Mouse (Mus musculus): ENCODE results near the gene Gucy2c. TPM values are rescaled to one million over a fixed set of nuclear protein-coding genes. Genes with fewer than 3 reads are reported as not detected.

Gene Gucy2c
- polyA plus RNA-seq, 1 experiment from 2014 or later = 0.04 TPM

DNA sequence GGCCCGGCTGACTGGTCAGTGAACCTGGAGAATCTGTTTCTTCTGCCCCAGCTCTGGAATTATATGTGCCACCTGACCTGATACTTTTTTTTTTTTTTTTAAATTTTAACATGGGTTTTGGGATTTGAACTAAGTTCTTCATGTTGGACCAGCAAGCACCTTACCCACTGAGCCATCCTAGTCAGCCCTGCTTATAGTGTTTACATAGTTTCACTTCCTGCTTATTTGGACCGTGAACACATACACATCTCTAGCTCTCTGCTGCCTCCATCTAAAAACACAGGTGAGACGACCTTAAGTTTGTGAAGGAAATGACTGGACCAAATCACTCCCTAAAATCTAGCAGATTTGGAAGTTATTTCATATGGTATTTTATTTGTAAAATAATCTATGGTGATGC is 58.4 kb downstream of the Gucy2c start:
- no peaks in the 10 kb centered on the region for H3K4me1 ChIP-seq
- H3K4me2 ChIP-seq = no peak overlapping the region
- H3K9me3 ChIP-seq = no peaks in the 10 kb centered on the region
- H3K9ac ChIP-seq = no peak overlapping the region
- H3K36me3 ChIP-seq = no peaks in the 10 kb centered on the region
- H3K4me3 ChIP-seq = no peak overlapping the region
- H3K27ac ChIP-seq (replicated peaks) = no peak overlapping the region
- ATAC-seq (ENCODE audit: extremely low read depth, insufficient number of reproducible peaks, low FRiP score, low TSS enrichment) = no peak
- WGBS = 69% methylated on average over 3 of the region's 3 CpGs
- H3K27me3 ChIP-seq (replicated peaks) = no peaks in the 10 kb centered on the region

DNA sequence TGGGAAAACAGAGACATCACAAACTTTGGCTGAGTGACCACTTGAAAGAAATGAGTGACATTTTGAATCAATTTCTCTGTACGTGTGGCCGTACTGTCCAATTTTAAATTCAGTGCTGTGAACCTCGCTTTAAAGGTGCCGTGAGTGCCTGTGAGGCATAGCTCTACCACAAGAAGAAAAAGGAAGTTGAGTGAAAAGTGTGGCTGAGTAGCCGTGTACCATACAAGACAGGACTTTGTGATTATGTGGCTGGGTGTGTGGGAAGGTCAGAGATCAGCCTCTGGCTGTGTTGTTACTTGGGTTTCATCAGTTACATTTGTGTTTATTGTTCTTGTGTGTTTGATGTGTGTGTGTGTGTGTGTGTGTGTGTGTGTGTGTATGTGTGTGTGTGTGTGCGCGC is 59.0 kb downstream of the Gucy2c start:
- H3K4me1 ChIP-seq = no peaks in the 10 kb centered on the region
- H3K4me3 ChIP-seq = no peak overlapping the region
- no peaks in the 10 kb centered on the region for H3K27me3 ChIP-seq (replicated peaks)
- no peak overlapping the region for H3K4me2 ChIP-seq
- ATAC-seq (ENCODE audit: extremely low read depth, insufficient number of reproducible peaks, low FRiP score, low TSS enrichment) = no peak
- no peaks in the 10 kb centered on the region for H3K36me3 ChIP-seq
- no peak overlapping the region for H3K27ac ChIP-seq (replicated peaks)
- WGBS = 84% methylated on average over 7 of the region's 7 CpGs
- H3K9me3 ChIP-seq = no peaks in the 10 kb centered on the region
- no peak overlapping the region for H3K9ac ChIP-seq

DNA sequence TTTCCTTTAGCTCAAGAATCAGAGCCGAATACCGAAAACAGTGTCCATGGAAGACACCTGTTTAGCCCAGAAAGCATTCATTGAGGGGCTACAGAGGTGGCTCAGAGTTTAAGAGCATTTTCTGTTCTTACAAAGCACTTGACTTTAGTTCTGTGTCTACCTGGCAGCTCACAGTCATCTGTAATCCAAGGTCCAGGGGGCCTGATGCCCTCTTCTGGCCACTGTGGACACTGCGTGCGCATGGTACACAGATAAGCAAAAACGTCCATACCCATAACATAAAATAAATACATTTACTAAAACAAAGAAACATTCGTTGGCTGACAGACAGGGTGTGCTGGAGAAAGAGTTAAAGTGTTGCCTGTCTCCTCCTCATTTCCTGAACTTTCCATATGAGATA is 59.6 kb downstream of the Gucy2c start:
- H3K9me3 ChIP-seq = no peaks in the 10 kb centered on the region
- H3K4me2 ChIP-seq = no peak overlapping the region
- H3K4me1 ChIP-seq = no peaks in the 10 kb centered on the region
- no peaks in the 10 kb centered on the region for H3K27me3 ChIP-seq (replicated peaks)
- ATAC-seq (ENCODE audit: extremely low read depth, insufficient number of reproducible peaks, low FRiP score, low TSS enrichment) = no peak
- no peak overlapping the region for H3K4me3 ChIP-seq
- H3K27ac ChIP-seq (replicated peaks) = no peak overlapping the region
- WGBS = 49% methylated on average over 6 of the region's 6 CpGs
- no peak overlapping the region for H3K9ac ChIP-seq
- H3K36me3 ChIP-seq = no peaks in the 10 kb centered on the region

DNA sequence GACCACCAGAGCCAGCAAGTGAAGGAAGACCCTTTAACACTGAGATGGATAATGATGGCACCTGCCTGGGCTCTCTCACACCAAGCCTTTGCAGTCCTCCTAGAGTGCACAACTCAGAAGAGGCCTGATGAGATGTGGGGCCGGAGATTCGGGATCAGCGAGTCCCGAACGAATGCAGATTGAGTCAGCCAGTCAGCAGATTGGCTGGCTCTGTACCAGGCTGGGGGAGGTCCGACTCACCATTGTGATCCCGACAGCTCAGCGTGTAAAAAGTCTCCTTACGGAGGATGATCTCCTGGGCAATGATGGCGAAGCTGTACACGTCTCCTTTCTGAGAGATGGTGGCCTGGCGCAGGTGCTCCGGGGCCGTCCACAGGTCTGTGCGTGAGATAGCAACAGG is 61.1 kb downstream of the Gucy2c start:
- 79% methylated on average over 15 of the region's 15 CpGs for WGBS
- H3K36me3 ChIP-seq = no peaks in the 10 kb centered on the region
- H3K27me3 ChIP-seq (replicated peaks) = no peaks in the 10 kb centered on the region
- no peak overlapping the region for H3K27ac ChIP-seq (replicated peaks)
- no peak overlapping the region for H3K4me2 ChIP-seq
- H3K9me3 ChIP-seq = no peaks in the 10 kb centered on the region
- H3K4me1 ChIP-seq = no peaks in the 10 kb centered on the region
- no peak overlapping the region for H3K9ac ChIP-seq
- H3K4me3 ChIP-seq = no peak overlapping the region
- ATAC-seq (ENCODE audit: extremely low read depth, insufficient number of reproducible peaks, low FRiP score, low TSS enrichment) = no peak

DNA sequence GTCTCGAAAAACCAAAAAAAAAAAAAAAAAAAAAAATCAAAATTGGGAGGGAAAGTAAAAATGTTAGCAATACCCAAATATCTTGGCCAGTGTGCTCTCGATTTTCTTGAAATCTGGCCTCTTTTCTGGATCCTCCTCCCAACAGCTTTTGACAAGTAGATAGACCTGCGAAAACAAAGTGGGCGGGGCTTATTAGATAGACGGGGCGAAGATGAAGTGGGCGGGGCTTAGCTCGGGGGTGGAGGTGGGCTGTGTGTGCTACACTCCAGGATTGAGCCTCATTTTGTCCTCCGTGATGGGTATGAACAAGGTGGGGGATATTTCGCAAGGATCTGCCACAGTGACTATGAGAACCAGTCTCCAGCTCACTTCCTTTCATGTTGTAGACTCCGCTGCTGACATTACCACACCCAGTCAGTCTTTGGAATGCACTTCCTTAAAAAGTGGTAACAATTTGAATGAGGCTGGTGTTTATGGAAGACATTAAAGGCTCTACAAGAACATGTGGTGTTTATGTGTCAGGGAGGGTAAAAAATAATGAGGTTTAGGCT is 65.6 kb downstream of the Gucy2c start:
- Histone ChIP-seq H3K4me2 (no peak overlapping the region), H3K4me3 (no peak overlapping the region), H3K4me1 (no peaks in the 10 kb centered on the region), H3K9me3 (no peaks in the 10 kb centered on the region), H3K27ac (replicated peaks) (no peak overlapping the region), H3K9ac (no peak overlapping the region), H3K27me3 (replicated peaks) (no peaks in the 10 kb centered on the region), H3K36me3 (no peaks in the 10 kb centered on the region)
- no peak for ATAC-seq (ENCODE audit: extremely low read depth, insufficient number of reproducible peaks, low FRiP score, low TSS enrichment)
- 70% methylated on average over 10 of the region's 11 CpGs for WGBS

DNA sequence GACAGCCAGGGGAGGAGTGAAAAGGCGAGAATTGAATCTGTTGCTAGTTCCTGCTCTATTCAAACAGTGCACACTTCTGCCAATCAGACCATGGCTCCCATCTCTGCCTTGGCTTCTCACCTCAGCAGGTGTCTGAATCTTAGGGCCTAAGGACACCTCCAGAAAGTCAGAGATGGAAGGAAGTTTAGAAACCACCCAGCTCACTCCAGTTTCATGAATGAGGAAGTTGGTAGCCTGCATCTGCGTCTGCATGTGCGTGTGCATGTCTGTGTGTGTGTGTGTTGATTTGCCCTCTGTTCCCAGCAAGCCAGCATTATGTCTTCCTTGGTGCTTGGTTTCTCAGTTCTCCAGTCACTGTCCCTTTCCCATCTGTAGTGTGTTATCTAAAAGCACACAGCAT is 67.5 kb downstream of the Gucy2c start:
- WGBS = 65% methylated on average over 3 of the region's 3 CpGs
- no peak overlapping the region for H3K4me2 ChIP-seq

DNA sequence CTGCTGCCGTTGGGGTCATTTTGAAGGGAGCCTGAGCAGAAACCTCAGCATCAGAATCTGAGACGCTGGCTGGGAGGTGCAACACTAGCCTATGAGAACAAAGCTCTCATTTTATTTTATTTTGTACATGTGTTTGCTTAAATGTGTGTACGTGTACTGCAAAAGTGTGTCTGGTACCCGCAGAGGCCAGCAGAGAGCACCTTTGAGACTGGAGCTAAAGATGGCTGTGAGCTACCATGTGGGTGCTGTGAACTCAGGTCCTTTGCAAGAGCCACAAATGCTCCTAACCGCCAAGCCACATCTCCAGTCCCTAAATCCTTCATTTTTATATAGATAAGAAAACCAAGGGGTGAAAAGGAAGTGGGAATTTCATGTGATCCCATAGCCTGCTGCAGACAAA is 71.2 kb downstream of the Gucy2c start:
- Histone ChIP-seq H3K4me1 (no peaks in the 10 kb centered on the region), H3K9me3 (no peaks in the 10 kb centered on the region), H3K9ac (no peak overlapping the region), H3K4me2 (no peak overlapping the region), H3K4me3 (no peak overlapping the region), H3K36me3 (no peaks in the 10 kb centered on the region), H3K27me3 (replicated peaks) (0 out of 2 replicates have a peak, but pooled peaks cover 4% of the 10 kb centered on the region), H3K27ac (replicated peaks) (no peak overlapping the region)
- WGBS = 83% methylated on average over 5 of the region's 5 CpGs
- no peak for ATAC-seq (ENCODE audit: extremely low read depth, insufficient number of reproducible peaks, low FRiP score, low TSS enrichment)

More for the DNA sequence above, 67.5 kb downstream of the Gucy2c start:
- H3K9me3 ChIP-seq = no peaks in the 10 kb centered on the region
- no peak for ATAC-seq (ENCODE audit: extremely low read depth, insufficient number of reproducible peaks, low FRiP score, low TSS enrichment)
- no peak overlapping the region for H3K9ac ChIP-seq
- H3K4me3 ChIP-seq = no peak overlapping the region
- no peak overlapping the region for H3K27ac ChIP-seq (replicated peaks)
- H3K36me3 ChIP-seq = no peaks in the 10 kb centered on the region
- H3K4me1 ChIP-seq = no peaks in the 10 kb centered on the region
- 0 out of 2 replicates have a peak, but pooled peaks cover 4% of the 10 kb centered on the region for H3K27me3 ChIP-seq (replicated peaks)

DNA sequence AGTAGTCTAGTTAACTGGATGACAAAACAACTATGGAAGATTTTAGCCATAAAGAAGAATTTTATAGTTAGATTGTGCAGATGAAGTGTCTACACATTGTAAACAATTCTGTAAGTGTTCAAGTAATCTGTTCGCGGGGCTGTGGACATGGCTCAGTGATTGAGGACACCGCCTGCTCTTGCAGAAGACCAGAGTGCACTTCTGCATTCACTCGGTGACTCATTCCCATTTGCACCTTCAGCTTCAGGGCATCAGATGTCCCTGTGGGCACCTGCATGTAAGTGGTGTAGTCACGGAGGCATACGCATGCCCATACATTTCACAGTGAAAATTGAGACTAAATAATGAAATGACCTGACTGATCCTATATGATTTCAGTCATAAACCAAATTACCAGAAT is 73.0 kb downstream of the Gucy2c start:
- ATAC-seq (ENCODE audit: extremely low read depth, insufficient number of reproducible peaks, low FRiP score, low TSS enrichment) = no peak
- 90% methylated on average over 6 of the region's 6 CpGs for WGBS
- Histone ChIP-seq H3K4me1 (peaks cover 6% of the 10 kb centered on the region; the same call in 1 of the 2 replicates), H3K9ac (no peak overlapping the region), H3K36me3 (no peaks in the 10 kb centered on the region), H3K4me2 (no peak overlapping the region), H3K9me3 (no peaks in the 10 kb centered on the region), H3K27me3 (replicated peaks) (0 out of 2 replicates have a peak, but pooled peaks cover 4% of the 10 kb centered on the region), H3K27ac (replicated peaks) (no peak overlapping the region), H3K4me3 (no peak overlapping the region)

DNA sequence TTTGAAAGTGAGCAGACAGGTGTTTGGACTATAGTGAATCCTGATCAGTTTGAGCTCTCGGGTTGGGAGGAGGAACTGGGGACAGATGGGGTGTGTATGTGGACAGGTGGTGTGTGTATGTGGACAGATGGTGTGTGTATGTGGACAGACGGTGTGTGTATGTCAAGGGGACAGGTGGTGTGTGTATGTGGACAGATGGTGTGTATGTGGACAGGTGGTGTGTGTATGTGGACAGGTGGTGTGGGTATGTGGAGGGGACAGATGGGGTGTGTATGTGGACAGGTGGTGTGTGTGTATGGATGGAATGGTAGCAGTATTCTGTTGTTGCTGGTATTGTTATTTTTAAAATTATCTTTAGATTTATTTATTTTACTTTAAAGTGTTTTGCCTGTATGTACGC is 79.7 kb downstream of the Gucy2c start:
- H3K27ac ChIP-seq (replicated peaks) = no peak overlapping the region
- H3K4me1 ChIP-seq = peaks cover 21% of the 10 kb centered on the region
- no peaks in the 10 kb centered on the region for H3K9me3 ChIP-seq
- H3K27me3 ChIP-seq (replicated peaks) = no peaks in the 10 kb centered on the region
- H3K9ac ChIP-seq = no peak overlapping the region
- no peak overlapping the region for H3K4me3 ChIP-seq
- no peak for ATAC-seq (ENCODE audit: extremely low read depth, insufficient number of reproducible peaks, low FRiP score, low TSS enrichment)
- no peak overlapping the region for H3K4me2 ChIP-seq
- 83% methylated on average over 3 of the region's 3 CpGs for WGBS
- H3K36me3 ChIP-seq = no peaks in the 10 kb centered on the region

DNA sequence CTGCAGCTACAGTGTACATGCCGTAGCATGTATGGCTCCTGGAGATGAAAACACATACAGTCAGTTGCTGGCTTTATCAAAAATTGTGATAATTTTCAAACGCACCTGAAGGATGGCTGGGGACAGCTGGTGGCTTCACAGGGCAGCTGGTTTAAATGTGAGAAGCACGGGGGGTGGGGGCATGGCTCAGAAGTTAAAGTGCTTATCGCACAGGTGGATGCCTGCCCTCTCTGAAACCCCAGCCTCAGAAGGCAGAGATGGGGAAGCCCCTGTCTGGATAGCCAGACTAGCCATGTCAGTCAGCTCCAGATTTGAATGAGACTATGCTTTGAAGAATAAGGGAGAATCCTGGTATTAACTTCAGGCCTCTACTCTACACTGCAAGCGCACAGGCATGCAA is 80.4 kb downstream of the Gucy2c start:
- Histone ChIP-seq H3K27me3 (replicated peaks) (no peaks in the 10 kb centered on the region), H3K9me3 (no peaks in the 10 kb centered on the region), H3K36me3 (no peaks in the 10 kb centered on the region), H3K9ac (no peak overlapping the region), H3K4me2 (no peak overlapping the region), H3K4me1 (peaks cover 23% of the 10 kb centered on the region), H3K27ac (replicated peaks) (no peak overlapping the region), H3K4me3 (no peak overlapping the region)
- WGBS = 73% methylated on average over 5 of the region's 5 CpGs
- ATAC-seq (ENCODE audit: extremely low read depth, insufficient number of reproducible peaks, low FRiP score, low TSS enrichment) = no peak

DNA sequence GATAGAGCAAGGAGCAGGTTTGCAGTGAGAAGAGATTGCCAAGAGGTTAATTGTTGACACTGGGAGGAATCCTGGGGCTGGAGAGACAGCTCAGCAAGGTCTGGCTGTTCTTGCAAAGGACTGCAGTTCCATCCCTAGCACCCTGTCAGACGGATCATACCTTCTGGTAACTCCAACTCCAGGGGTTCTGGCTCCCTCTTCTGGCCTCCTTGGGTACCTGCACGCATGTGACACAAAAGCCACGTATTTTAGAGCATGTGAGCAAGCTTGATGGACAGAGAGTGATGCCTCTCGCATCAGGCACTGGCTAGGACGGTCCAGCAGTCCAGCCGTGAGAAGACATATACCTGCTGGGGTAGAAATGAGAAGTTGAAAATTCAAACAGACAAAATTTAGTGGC is 90.3 kb downstream of the Gucy2c start:
- H3K9me3 ChIP-seq = 0 out of 2 replicates have a peak, but pooled peaks cover 5% of the 10 kb centered on the region
- no peak for ATAC-seq (ENCODE audit: extremely low read depth, insufficient number of reproducible peaks, low FRiP score, low TSS enrichment)
- no peak overlapping the region for H3K27ac ChIP-seq (replicated peaks)
- H3K27me3 ChIP-seq (replicated peaks) = no peaks in the 10 kb centered on the region
- no peaks in the 10 kb centered on the region for H3K4me1 ChIP-seq
- no peaks in the 10 kb centered on the region for H3K36me3 ChIP-seq
- no peak overlapping the region for H3K9ac ChIP-seq
- WGBS = 86% methylated on average over 6 of the region's 6 CpGs
- H3K4me2 ChIP-seq = no peak overlapping the region
- H3K4me3 ChIP-seq = no peak overlapping the region

DNA sequence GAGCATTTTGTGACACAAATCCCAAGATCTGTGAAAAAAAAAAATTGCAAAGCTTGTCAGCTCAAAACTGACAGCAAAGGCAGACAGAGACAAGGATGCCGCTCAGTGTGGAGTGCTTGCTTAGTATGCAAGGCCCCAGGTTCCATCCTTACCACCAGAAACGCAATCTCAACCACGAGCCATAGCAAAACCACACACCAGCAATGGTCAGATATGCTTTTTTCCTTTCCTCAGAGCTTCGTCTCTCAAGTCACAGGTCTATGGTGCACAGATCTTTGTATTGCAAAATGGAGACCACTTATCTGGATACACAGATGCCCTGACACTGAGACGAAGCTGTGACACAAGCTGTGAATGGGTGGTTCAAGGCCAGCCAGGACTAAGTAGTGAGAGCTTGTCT is 91.0 kb downstream of the Gucy2c start:
- Histone ChIP-seq H3K4me2 (no peak overlapping the region), H3K27ac (replicated peaks) (no peak overlapping the region), H3K9ac (no peak overlapping the region), H3K4me1 (peaks cover under 1% of the 10 kb centered on the region; the same call in 1 of the 2 replicates), H3K36me3 (no peaks in the 10 kb centered on the region), H3K27me3 (replicated peaks) (no peaks in the 10 kb centered on the region), H3K9me3 (0 out of 2 replicates have a peak, but pooled peaks cover 5% of the 10 kb centered on the region), H3K4me3 (no peak overlapping the region)
- ATAC-seq (ENCODE audit: extremely low read depth, insufficient number of reproducible peaks, low FRiP score, low TSS enrichment) = no peak
- WGBS = 66% methylated on average over 5 of the region's 5 CpGs
